Mouse (Mus musculus): ENCODE measurements around the gene Ppp1r27.
"Not testable (repeated sequence)": the region's sequence is repeated elsewhere in the genome, so short reads cannot be mapped to it uniquely, and the experiment has no call there.

- not testable (repeated sequence) for TF ChIP-seq CTCF (IDR thresholded peaks at IDR 0.05; ENCODE audit: borderline replicate concordance, insufficient read depth, low read depth, low read length); POLR2A (IDR thresholded peaks at IDR 0.05; ENCODE audit: borderline replicate concordance, insufficient read depth, low read length)
Measured at GRCm38 (mm10) chr11:120558843-120559242, 7.9 kb upstream of the Ppp1r27 start.
